Mouse (Mus musculus) kidney, adult 2 months (tissue): Measurements from ENCODE around the gene Slamf8. TPM values are rescaled to one million over a fixed set of nuclear protein-coding genes. Genes with fewer than 3 reads are reported as not detected.

Experiments
- DNase-seq: peaks from one replicate; pipeline ENCODE4 v3.0.0; 2021
- H3K27ac ChIP-seq: fragments of 200-500 bp; 2 replicates; pipeline ENCODE4 v1.5.1; 2012; ENCODE audit warnings: low read depth, low read length, control low read depth, inconsistent platforms; ENCODE audit not compliant: insufficient read depth
- H3K27me3 ChIP-seq: fragments of 200-500 bp; replicated peaks from 2 replicates; pipeline ENCODE4 v1.6.1; 2012; ENCODE audit warnings: mild to moderate bottlenecking, moderate library complexity, low read length, inconsistent platforms; ENCODE audit not compliant: control insufficient read depth, insufficient read depth
- H3K36me3 ChIP-seq: fragments of 200-500 bp; 2 replicates; pipeline ENCODE4 v1.6.1; 2012; ENCODE audit warnings: mild to moderate bottlenecking, moderate library complexity, low read length, inconsistent platforms; ENCODE audit not compliant: control insufficient read depth, insufficient read depth
- H3K4me1 ChIP-seq: fragments of 200-500 bp; 2 replicates; pipeline ENCODE4 v1.6.1; 2011; ENCODE audit warnings: low read length; ENCODE audit not compliant: control insufficient read depth, insufficient read depth
- H3K4me3 ChIP-seq: fragments of 200-500 bp; 2 replicates; pipeline ENCODE4 v1.5.1; 2011; ENCODE audit warnings: mild to moderate bottlenecking, low read depth, low read length, control low read depth; ENCODE audit not compliant: insufficient read depth
- CTCF ChIP-seq: fragments of 200-500 bp; conservative IDR thresholded peaks from 2 replicates; pipeline ENCODE4 v1.5.1; 2011; ENCODE audit warnings: low read depth, mild to moderate bottlenecking, control low read depth, low read length, moderate library complexity, mixed read lengths; ENCODE audit not compliant: insufficient read depth, insufficient read length
- POLR2A ChIP-seq: fragments of 200-500 bp; IDR thresholded peaks from one replicate; pipeline ENCODE4 v1.6.1; 2011; ENCODE audit warnings: low read depth, low read length, control low read depth
- WGBS: fragments of 180-500 bp; shearing (Covaris S2); methylation state at CpG from one replicate; pipeline ENCODE4 v1.1.7; 2018; 5-methylcytosine and 5-hydroxymethylcytosine counted together
- polyA plus RNA-seq: library from polyadenylated mRNA; depleted of rRNA; stranded (reverse); fragments of >200 nt; gene quantifications from 2 replicates; pipeline ENCODE4 v1.2.3, GENCODE M21; 2012

The Slamf8 gene
- polyA plus RNA-seq, 1 experiment, result 3.0 TPM

- Histone ChIP-seq H3K36me3 (no peaks in the 10 kb centered on the region), H3K4me1 (no peaks in the 10 kb centered on the region), H3K27ac (no peak overlapping the region), H3K4me3 (no peak overlapping the region), H3K27me3 (no peaks in the 10 kb centered on the region)
- 24% methylated on average over 14 of the region's 14 CpGs for WGBS
- DNase-seq, result no peak
- no peak for TF ChIP-seq POLR2A
- no peak for TF ChIP-seq CTCF
Observed at GRCm38 (mm10) chr1:172617365-172618076, 27.2 kb upstream of the Slamf8 start.

GRCm38 (mm10) chr1:172616537-172617300 lies 26.4 kb upstream of the Slamf8 start:
- Histone ChIP-seq H3K4me1 (no peaks in the 10 kb centered on the region), H3K4me3 (no peak overlapping the region), H3K36me3 (no peaks in the 10 kb centered on the region), H3K27ac (no peak overlapping the region), H3K27me3 (no peaks in the 10 kb centered on the region)
- DNase-seq, result no peak
- TF ChIP-seq POLR2A, result no peak
- TF ChIP-seq CTCF, result no peak
- 8% methylated on average over 22 of the region's 22 CpGs for WGBS

- H3K27ac ChIP-seq, result no peak overlapping the region
- no peak for DNase-seq
- WGBS, result 42% methylated on average over 4 of the region's 4 CpGs
- H3K4me1 ChIP-seq, result no peaks in the 10 kb centered on the region
- no peak overlapping the region for H3K4me3 ChIP-seq
- no peaks in the 10 kb centered on the region for H3K36me3 ChIP-seq
- H3K27me3 ChIP-seq, result no peaks in the 10 kb centered on the region
- TF ChIP-seq CTCF, result no peak
Observed at GRCm38 (mm10) chr1:172615412-172615811, 25.0 kb upstream of the Slamf8 start.

DNA sequence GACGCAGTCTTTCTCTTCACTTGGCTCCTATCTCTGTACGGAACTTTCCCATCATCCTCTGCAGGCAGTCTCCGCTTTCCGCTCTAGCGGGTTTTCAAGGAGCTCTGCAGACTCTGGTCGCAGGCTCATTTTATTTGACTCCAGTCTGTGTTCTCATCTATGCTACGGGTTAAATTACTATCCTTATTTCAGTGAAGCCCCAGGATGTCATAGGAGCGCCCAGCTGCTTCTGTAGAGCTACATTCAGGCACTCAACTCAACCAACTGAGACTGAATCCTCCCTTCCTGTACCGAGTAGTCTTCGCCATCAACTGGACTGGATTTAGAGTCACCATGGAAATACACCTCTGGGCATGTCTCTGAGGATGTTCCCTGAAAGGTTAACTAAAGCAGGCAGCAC lies 24.3 kb upstream of the Slamf8 start:
- 45% methylated on average over 10 of the region's 10 CpGs for WGBS
- DNase-seq, result no peak
- TF ChIP-seq CTCF (no peak), POLR2A (no peak)

GRCm38 (mm10) chr1:172612745-172613144 lies 22.4 kb upstream of the Slamf8 start:
- Histone ChIP-seq H3K27me3 (no peaks in the 10 kb centered on the region), H3K36me3 (no peaks in the 10 kb centered on the region), H3K27ac (no peak overlapping the region), H3K4me3 (no peak overlapping the region), H3K4me1 (no peaks in the 10 kb centered on the region)
- no peak for DNase-seq
- TF ChIP-seq CTCF (peak; percentile 36; the same call in 1 of the 2 replicates), POLR2A (no peak)
- 27% methylated on average over 1 of the region's 1 CpGs for WGBS

More for the DNA sequence above, 24.3 kb upstream of the Slamf8 start:
- Histone ChIP-seq H3K4me1 (no peaks in the 10 kb centered on the region), H3K27me3 (no peaks in the 10 kb centered on the region), H3K4me3 (no peak overlapping the region), H3K27ac (no peak overlapping the region), H3K36me3 (no peaks in the 10 kb centered on the region)

GRCm38 (mm10) chr1:172611304-172611703 lies 20.9 kb upstream of the Slamf8 start:
- Histone ChIP-seq H3K4me1 (no peaks in the 10 kb centered on the region), H3K27ac (no peak overlapping the region), H3K27me3 (no peaks in the 10 kb centered on the region), H3K36me3 (no peaks in the 10 kb centered on the region), H3K4me3 (no peak overlapping the region)
- no peak for DNase-seq
- WGBS, result 82% methylated on average over 10 of the region's 10 CpGs
- TF ChIP-seq CTCF, result no peak
- no peak for TF ChIP-seq POLR2A

- Histone ChIP-seq H3K4me1 (no peaks in the 10 kb centered on the region), H3K4me3 (no peak within 1 kb of the TSS), H3K36me3 (no peaks in the 10 kb centered on the region), H3K27me3 (no peaks in the 10 kb centered on the region; the same call in 1 of the 2 replicates), H3K27ac (no peak within 1 kb of the TSS)
- DNase-seq, result no peak
- no peak for TF ChIP-seq CTCF
- TF ChIP-seq POLR2A, result no peak
- WGBS, result 73% methylated on average over 1 of the region's 1 CpGs
Observed at GRCm38 (mm10) chr1:172602326-172602725, 12.0 kb upstream of the Slamf8 start, which contains the start of gene Fcrl6. Gene Fcrl6, minus strand, starts transcription at chr1:172602551.
